ENCODE assay signal across 8 mouse cellular contexts in genomic region chr6:86522001-86522911, GRCm38 (mm10). TPM values are rescaled to one million over a fixed set of nuclear protein-coding genes. Genes with fewer than 3 reads are reported as not detected.
A peak's percentile ranks its signal among the peaks of the same experiment; 100 is the strongest.
DNase-seq lines count a peak whose midpoint lies in the region; ATAC-seq and TF ChIP-seq lines count a peak whose summit lies in the region.

No protein-coding gene starts in this region.

- intact Hi-C loops in heart, postnatal 14 days (cut with DNase I) = no loop called here

- ATAC-seq in hindbrain, postnatal 0 days = no peak
- no peak for ATAC-seq in inflammation-experienced regulatory T-cells, adult 6 months

- WGBS in heart, embryonic 10.5 days = 79% methylated on average over 5 of the region's 5 CpGs
- WGBS in hindbrain, postnatal 0 days = 81% methylated on average over 5 of the region's 5 CpGs

- peaks cover 34% of the 10 kb centered on the region for H3K36me3 ChIP-seq in heart, embryonic 10.5 days
- H3K36me3 ChIP-seq in hindbrain, postnatal 0 days (ENCODE audit: insufficient read depth, low read length) = no peaks in the 10 kb centered on the region; the same call in 1 of the 2 replicates

- no peak for TF ChIP-seq CTCF in hindbrain, postnatal 0 days (IDR thresholded peaks at IDR 0.05; ENCODE audit: low read depth)

- no peak for DNase-seq in heart, embryonic 10.5 days (ENCODE audit: low spot score)
- DNase-seq in heart, postnatal 14 days = no peak
- peak; percentile 59 for DNase-seq in adipocyte (ENCODE audit: low spot score)
- DNase-seq in hindbrain, postnatal 0 days (ENCODE audit: low spot score) = no peak
- DNase-seq in neural tube, embryonic 10.5 days (ENCODE audit: extremely low spot score, low spot score) = peak; percentile 28
- no peak for DNase-seq in ovary, adult 18-20 months (ENCODE audit: low spot score)
- no peak for DNase-seq in right cerebral cortex, postnatal 25 days

- no peak overlapping the region; the same call in 1 of the 2 replicates for H3K9ac ChIP-seq in hindbrain, postnatal 0 days (replicated peaks; ENCODE audit: low read length)

- H3K4me3 ChIP-seq in heart, embryonic 10.5 days = no peak overlapping the region
- no peak overlapping the region for H3K4me3 ChIP-seq in hindbrain, postnatal 0 days (ENCODE audit: low read length)

- H3K9me3 ChIP-seq in heart, embryonic 10.5 days = no peaks in the 10 kb centered on the region
- H3K9me3 ChIP-seq in hindbrain, postnatal 0 days (ENCODE audit: low read length) = no peaks in the 10 kb centered on the region

- peak overlapping the region; percentile 26; the same call in 1 of the 2 replicates for H3K27ac ChIP-seq in heart, embryonic 10.5 days
- no peak overlapping the region for H3K27ac ChIP-seq in hindbrain, postnatal 0 days

- peaks cover 22% of the 10 kb centered on the region for H3K4me1 ChIP-seq in heart, embryonic 10.5 days
- peaks cover 10% of the 10 kb centered on the region; the same call in 1 of the 2 replicates for H3K4me1 ChIP-seq in hindbrain, postnatal 0 days (ENCODE audit: insufficient read depth, low read length)

- no peaks in the 10 kb centered on the region for H3K27me3 ChIP-seq in heart, embryonic 10.5 days (ENCODE audit: insufficient read depth, poor library complexity, severe bottlenecking)
- no peaks in the 10 kb centered on the region for H3K27me3 ChIP-seq in hindbrain, postnatal 0 days (ENCODE audit: insufficient read depth, low read length)

- peak overlapping the region; percentile 88 for H3K4me2 ChIP-seq in hindbrain, postnatal 0 days (ENCODE audit: low read depth, low read length)

RNA-seq across cellular contexts. Expression of gene Pcbp1, which starts 3.9 kb away (rescaled TPM):
- 411 and 428 TPM in 2 replicates for polyA plus RNA-seq in heart, embryonic 10.5 days (2016; fragmentation: Nextera tagmentation; extraction: Ambion mirVana)
- total RNA-seq in heart, postnatal 14 days (2021) = 100 to 1,000 TPM; 168 to 179 TPM
- 61.7 and 71.3 TPM in 2 replicates for total RNA-seq in hindbrain, postnatal 0 days (2014; rRNA removed)
- 300 and 303 TPM in 2 replicates for polyA plus RNA-seq in hindbrain, postnatal 0 days (2015; fragmentation: Nextera tagmentation; extraction: Ambion mirVana)
- polyA plus RNA-seq in inflammation-experienced regulatory T-cells, adult 6 months (2017; shearing (Covaris generic)) = 10 to 100 TPM; 26.3 to 32.5 (median 29.3) TPM

Comparison
In these comparisons a context has a peak if more than half of its experiments do, and no peak if none do; other contexts are left out.
1. DNase-seq: peak in adipocyte (single experiment) and neural tube, embryonic 10.5 days (single experiment); none in heart, embryonic 10.5 days (single experiment), heart, postnatal 14 days (0 of 2), hindbrain, postnatal 0 days (single experiment), ovary, adult 18-20 months (single experiment) and right cerebral cortex, postnatal 25 days (single experiment).